Mouse (Mus musculus) cerebellum, adult 18-20 months (tissue): ENCODE results near the gene Dlat.

Source experiments
- DNase-seq, 2 experiments: peaks; one replicate each; pipeline ENCODE4 v3.0.0; 2021

The Dlat gene

DNA sequence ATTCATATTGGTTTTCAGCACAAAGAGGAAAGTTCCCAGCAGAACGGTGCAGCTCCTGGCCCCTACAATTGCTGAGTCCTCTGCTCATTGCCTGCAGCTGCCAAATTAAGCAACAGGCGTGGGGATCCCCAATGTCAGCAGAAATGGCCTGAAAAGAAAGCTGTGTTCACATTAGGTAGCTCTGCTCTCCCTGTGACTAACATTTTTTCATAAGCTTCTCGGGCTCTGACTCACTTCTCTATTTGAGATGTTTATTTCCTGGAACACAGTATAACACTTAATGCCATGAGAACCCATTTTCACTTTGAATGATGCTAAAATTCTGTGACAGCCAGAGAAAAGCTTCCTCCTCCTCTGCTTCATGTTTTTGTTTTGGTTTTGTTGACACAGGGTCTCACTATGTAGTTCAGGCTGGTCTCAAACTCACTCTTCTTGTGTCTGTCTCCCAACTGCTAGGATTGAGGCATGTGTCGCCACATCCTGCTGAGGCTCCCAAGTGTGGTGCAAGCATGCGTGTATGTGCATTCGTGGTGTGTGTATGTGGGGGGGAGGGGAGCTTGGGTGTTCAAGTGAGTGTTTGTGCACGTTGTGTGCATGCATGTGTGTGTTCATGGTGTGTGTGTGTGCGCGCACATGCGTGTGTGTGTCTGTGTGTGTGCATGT is 68.6 kb downstream of the Dlat start:
- DNase-seq, result no peak

DNA sequence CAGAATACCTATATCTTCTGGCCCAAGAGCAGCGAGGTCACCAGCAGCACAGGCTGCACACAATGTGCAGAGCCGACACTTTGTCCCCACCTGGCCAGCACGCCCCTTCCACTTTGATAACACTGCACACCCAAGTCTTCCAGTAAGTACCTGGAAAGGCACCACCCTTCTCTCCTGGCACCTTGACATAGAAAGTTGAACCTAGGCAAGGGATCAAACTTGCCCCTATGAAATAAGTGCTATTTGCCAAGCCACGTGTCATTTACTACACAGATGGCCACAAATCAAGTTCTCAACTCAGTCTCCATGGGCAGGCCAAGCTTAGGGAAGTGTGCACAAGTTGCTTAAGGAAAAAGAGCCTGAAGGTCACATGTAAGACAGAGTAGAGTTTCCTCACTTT is 72.6 kb downstream of the Dlat start:
- DNase-seq, result no peak

DNA sequence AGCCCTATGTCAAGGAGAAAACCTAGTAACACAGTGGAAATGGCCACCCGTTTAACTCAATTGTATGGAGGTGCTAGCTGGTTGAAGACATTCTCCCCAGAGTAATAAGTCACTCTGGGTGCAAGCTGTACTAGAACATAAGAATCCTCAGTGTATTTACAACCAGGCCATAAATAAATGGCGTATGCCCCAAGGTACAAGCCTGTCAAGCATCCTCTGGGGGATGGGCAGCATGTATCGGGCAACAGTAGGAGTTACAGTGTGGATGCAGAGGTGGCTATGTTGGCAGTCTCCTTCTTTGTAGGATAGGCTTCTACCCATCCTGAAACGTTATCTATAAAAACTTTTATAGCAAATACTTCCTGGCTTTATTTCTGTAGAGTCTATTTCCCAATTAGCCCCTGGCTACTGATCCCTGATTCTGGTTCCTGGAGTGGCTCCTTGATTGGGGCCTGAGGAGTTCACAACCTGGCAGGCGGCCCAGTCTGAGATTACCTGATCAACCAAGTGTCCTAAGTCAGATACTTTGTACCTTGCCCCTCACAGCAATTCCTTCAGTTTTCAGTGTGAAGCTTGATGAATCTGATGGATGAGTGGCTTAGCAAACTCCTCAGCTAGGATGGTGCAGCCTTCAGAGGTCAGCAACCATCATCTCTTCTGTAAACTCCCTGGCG is 74.3 kb downstream of the Dlat start:
- no peak for DNase-seq
